Mouse (Mus musculus): Measurements from ENCODE around the gene Cdkl3.
A peak's percentile ranks its signal among the peaks of the same experiment; 100 is the strongest.

The Cdkl3 gene

GRCm38 (mm10) chr11:52011541-52011940 is 7.5 kb downstream of the Cdkl3 start:
- no peak for DNase-seq (ENCODE audit: low spot score in 2 of 2)

- no peak for DNase-seq (ENCODE audit: low spot score in 2 of 2)
Observed at GRCm38 (mm10) chr11:52018217-52018616, 14.2 kb downstream of the Cdkl3 start.

GRCm38 (mm10) chr11:52032356-52032755 is 28.3 kb downstream of the Cdkl3 start:
- DNase-seq (ENCODE audit: low spot score in 2 of 2), result no peak

GRCm38 (mm10) chr11:52033953-52034352 is 29.9 kb downstream of the Cdkl3 start:
- DNase-seq (ENCODE audit: low spot score in 2 of 2), result no peak

GRCm38 (mm10) chr11:52035905-52036304 is 31.9 kb downstream of the Cdkl3 start:
- no peak for DNase-seq (ENCODE audit: low spot score in 2 of 2)

- no peak for DNase-seq (ENCODE audit: low spot score in 2 of 2)
Observed at GRCm38 (mm10) chr11:52037659-52038058, 33.6 kb downstream of the Cdkl3 start.

GRCm38 (mm10) chr11:52043224-52043623 is 39.2 kb downstream of the Cdkl3 start:
- no peak for DNase-seq (ENCODE audit: low spot score in 2 of 2)

- no peak for DNase-seq (ENCODE audit: low spot score in 2 of 2)
Observed at GRCm38 (mm10) chr11:52044156-52044555, 40.1 kb downstream of the Cdkl3 start.

- no peak for DNase-seq (ENCODE audit: low spot score in 2 of 2)
Observed at GRCm38 (mm10) chr11:52046446-52047165, 42.6 kb downstream of the Cdkl3 start.

GRCm38 (mm10) chr11:52053371-52053770 is 49.4 kb downstream of the Cdkl3 start:
- DNase-seq (ENCODE audit: low spot score in 2 of 2), result no peak

- no peak for DNase-seq (ENCODE audit: low spot score in 2 of 2)
Observed at GRCm38 (mm10) chr11:52054728-52055127, 50.7 kb downstream of the Cdkl3 start.

- DNase-seq (ENCODE audit: low spot score in 2 of 2), result no peak
Observed at GRCm38 (mm10) chr11:52056198-52056597, 52.2 kb downstream of the Cdkl3 start.

- DNase-seq (ENCODE audit: low spot score in 2 of 2), result no peak
Observed at GRCm38 (mm10) chr11:52059001-52059400, 55.0 kb downstream of the Cdkl3 start.

- no peak for DNase-seq (ENCODE audit: low spot score in 2 of 2)
Observed at GRCm38 (mm10) chr11:52060315-52060714, 56.3 kb downstream of the Cdkl3 start.

GRCm38 (mm10) chr11:52062406-52062805 is 58.4 kb downstream of the Cdkl3 start:
- DNase-seq (ENCODE audit: low spot score in 2 of 2), result no peak

GRCm38 (mm10) chr11:52064398-52064797 is 60.4 kb downstream of the Cdkl3 start:
- no peak for DNase-seq (ENCODE audit: low spot score in 2 of 2)

GRCm38 (mm10) chr11:52065841-52066240 is 61.8 kb downstream of the Cdkl3 start:
- DNase-seq (ENCODE audit: low spot score in 2 of 2), result no peak

GRCm38 (mm10) chr11:52071768-52072167 is 67.7 kb downstream of the Cdkl3 start:
- peak in 1 of 2 experiments; percentile 38 for DNase-seq (ENCODE audit: low spot score in 2 of 2)

- no peak for DNase-seq (ENCODE audit: low spot score in 2 of 2)
Observed at GRCm38 (mm10) chr11:52073528-52074170, 69.6 kb downstream of the Cdkl3 start.

GRCm38 (mm10) chr11:52074626-52075470 is 70.8 kb downstream of the Cdkl3 start:
- DNase-seq (ENCODE audit: low spot score in 2 of 2), result no peak

GRCm38 (mm10) chr11:52075794-52076633 is 72.0 kb downstream of the Cdkl3 start:
- no peak for DNase-seq (ENCODE audit: low spot score in 2 of 2)

Data from urinary bladder, postnatal 36 days (tissue).